Mouse (Mus musculus) heart, postnatal 0 days (tissue): ENCODE results near the gene Trat1. TPM values are rescaled to one million over a fixed set of nuclear protein-coding genes. Genes with fewer than 3 reads are reported as not detected.

Experiments used
- ATAC-seq: fragments of 200-750 bp; cut with Nextera tagmentation; 2 replicates; pipeline ENCODE4 v1.8.0; 2017; ENCODE audit warnings: low read depth, moderate number of reproducible peaks, moderate library complexity; ENCODE audit not compliant: insufficient read depth
- DNase-seq: peaks from one replicate; pipeline ENCODE4 v3.0.0-alpha.2; 2016; ENCODE audit warnings: low spot score
- H3K27ac ChIP-seq: fragments of 300-500 bp; sonication (generic); 2 replicates; pipeline ENCODE4 v1.5.1; 2014; ENCODE audit warnings: low read depth, mild to moderate bottlenecking
- H3K27me3 ChIP-seq: fragments of 300-500 bp; sonication (generic); 2 replicates; pipeline ENCODE4 v1.6.1; 2014; ENCODE audit warnings: low read length, mixed read lengths; ENCODE audit not compliant: control insufficient read depth, insufficient read depth
- H3K36me3 ChIP-seq: fragments of 300-500 bp; sonication (generic); replicated peaks from 2 replicates; pipeline ENCODE4 v1.6.1; 2014; ENCODE audit warnings: low read length, mixed read lengths; ENCODE audit not compliant: control insufficient read depth, insufficient read depth
- H3K4me1 ChIP-seq: fragments of 300-500 bp; sonication (generic); 2 replicates; pipeline ENCODE4 v1.6.1; 2014; ENCODE audit warnings: antibody characterized with exemption; ENCODE audit not compliant: control insufficient read depth, insufficient read depth
- H3K4me2 ChIP-seq: fragments of 300-500 bp; sonication (generic); 2 replicates; pipeline ENCODE4 v1.6.1; 2014; ENCODE audit warnings: low read depth, mild to moderate bottlenecking, low read length, moderate library complexity
- H3K4me3 ChIP-seq: fragments of 300-500 bp; sonication (generic); 2 replicates; pipeline ENCODE4 v1.5.1; 2014; ENCODE audit warnings: low read depth, low read length
- H3K9ac ChIP-seq: fragments of 300-500 bp; sonication (generic); replicated peaks from 2 replicates; pipeline ENCODE4 v1.6.1; 2014; ENCODE audit warnings: low read depth, low read length, mixed read lengths
- H3K9me3 ChIP-seq: fragments of 300-500 bp; sonication (generic); replicated peaks from 2 replicates; pipeline ENCODE4 v1.6.1; 2016; ENCODE audit warnings: low read length; ENCODE audit not compliant: control insufficient read depth
- CTCF ChIP-seq: IDR thresholded peaks from 2 replicates; pipeline ENCODE4 v1.5.1; 2016; ENCODE audit warnings: antibody characterized with exemption, control low read depth, low read depth
- EP300 ChIP-seq: IDR thresholded peaks from 2 replicates; pipeline ENCODE4 v1.6.1; 2016; ENCODE audit warnings: antibody characterized with exemption, low read depth
- WGBS: fragments of 180-500 bp; shearing (Covaris S2); extraction: QIAGEN DNeasy Blood & Tissue Kit; methylation state at CpG from one replicate; pipeline ENCODE4 v1.1.7; 2014; 5-methylcytosine and 5-hydroxymethylcytosine counted together
- polyA plus RNA-seq: library from polyadenylated mRNA; unstranded; fragments of >200 nt; fragmentation: Nextera tagmentation; extraction: Ambion mirVana; gene quantifications from 2 replicates; pipeline ENCODE4 v1.2.1, GENCODE M21; 2015
- total RNA-seq: library from RNA; depleted of rRNA; stranded (reverse); fragments of >200 nt; gene quantifications from 2 replicates; pipeline ENCODE4 v1.2.3, GENCODE M21; 2014; ENCODE audit warnings: low replicate concordance

The Trat1 gene
- total and polyA plus RNA-seq, 2 experiments from 2014 or later, result not detected

DNA sequence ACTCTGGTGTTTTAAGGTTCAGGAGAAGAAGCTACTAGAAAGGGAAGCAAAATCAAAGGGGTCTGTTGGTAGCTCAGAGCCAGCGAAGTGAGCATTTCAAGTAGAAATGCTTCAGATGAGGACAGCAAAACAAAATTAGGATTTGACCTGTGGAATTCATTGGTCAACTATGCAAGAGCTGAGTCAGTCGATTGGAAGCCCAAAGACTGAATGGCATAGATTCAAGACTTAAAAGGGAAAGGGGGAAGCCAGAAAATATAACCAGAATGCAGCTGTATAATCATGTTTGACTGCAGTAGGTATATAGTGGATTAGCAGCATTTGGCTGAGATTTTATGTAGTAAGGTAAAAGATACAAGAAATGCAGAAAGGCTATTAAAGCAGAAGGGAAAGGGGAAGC lies 26.8 kb downstream of the Trat1 start:
- no peak overlapping the region for H3K4me3 ChIP-seq
- no peaks in the 10 kb centered on the region for H3K36me3 ChIP-seq
- TF ChIP-seq CTCF, result no peak
- no peak for TF ChIP-seq EP300
- no peaks in the 10 kb centered on the region for H3K9me3 ChIP-seq
- ATAC-seq (no peak), DNase-seq (no peak)
- H3K9ac ChIP-seq, result no peak overlapping the region
- H3K4me1 ChIP-seq, result no peaks in the 10 kb centered on the region
- H3K27me3 ChIP-seq, result no peaks in the 10 kb centered on the region
- no peak overlapping the region for H3K27ac ChIP-seq
- 55% methylated on average over 2 of the region's 2 CpGs for WGBS
- H3K4me2 ChIP-seq, result no peak overlapping the region

GRCm38 (mm10) chr16:48741549-48741948 lies 30.3 kb downstream of the Trat1 start:
- no peaks in the 10 kb centered on the region for H3K9me3 ChIP-seq
- no peaks in the 10 kb centered on the region for H3K27me3 ChIP-seq
- no peaks in the 10 kb centered on the region for H3K36me3 ChIP-seq
- WGBS, result 47% methylated on average over 3 of the region's 3 CpGs
- no peak overlapping the region for H3K4me2 ChIP-seq
- no peak overlapping the region for H3K27ac ChIP-seq
- ATAC-seq (no peak), DNase-seq (no peak)
- H3K9ac ChIP-seq, result no peak overlapping the region
- no peak for TF ChIP-seq EP300
- TF ChIP-seq CTCF, result no peak
- no peak overlapping the region for H3K4me3 ChIP-seq
- H3K4me1 ChIP-seq, result no peaks in the 10 kb centered on the region

- Histone ChIP-seq H3K9me3 (no peaks in the 10 kb centered on the region), H3K36me3 (no peaks in the 10 kb centered on the region), H3K27ac (no peak overlapping the region), H3K9ac (no peak overlapping the region), H3K4me3 (no peak overlapping the region), H3K27me3 (no peaks in the 10 kb centered on the region), H3K4me1 (no peaks in the 10 kb centered on the region), H3K4me2 (no peak overlapping the region)
- no peak for ATAC-seq
- TF ChIP-seq EP300 (no peak), CTCF (no peak)
- WGBS, result 74% methylated on average over 6 of the region's 6 CpGs
- DNase-seq, result no peak
Measured at GRCm38 (mm10) chr16:48739974-48740373, 31.8 kb downstream of the Trat1 start.

- H3K4me3 ChIP-seq, result no peak overlapping the region
- H3K9me3 ChIP-seq, result no peaks in the 10 kb centered on the region
- H3K9ac ChIP-seq, result no peak overlapping the region
- 69% methylated on average over 2 of the region's 2 CpGs for WGBS
- DNase-seq (no peak), ATAC-seq (no peak)
- no peaks in the 10 kb centered on the region for H3K4me1 ChIP-seq
- H3K27me3 ChIP-seq, result no peaks in the 10 kb centered on the region
- H3K36me3 ChIP-seq, result no peaks in the 10 kb centered on the region
- H3K4me2 ChIP-seq, result no peak overlapping the region
- TF ChIP-seq EP300, result no peak
- TF ChIP-seq CTCF, result no peak
- H3K27ac ChIP-seq, result no peak overlapping the region
Measured at GRCm38 (mm10) chr16:48738429-48738828, 33.4 kb downstream of the Trat1 start.

DNA sequence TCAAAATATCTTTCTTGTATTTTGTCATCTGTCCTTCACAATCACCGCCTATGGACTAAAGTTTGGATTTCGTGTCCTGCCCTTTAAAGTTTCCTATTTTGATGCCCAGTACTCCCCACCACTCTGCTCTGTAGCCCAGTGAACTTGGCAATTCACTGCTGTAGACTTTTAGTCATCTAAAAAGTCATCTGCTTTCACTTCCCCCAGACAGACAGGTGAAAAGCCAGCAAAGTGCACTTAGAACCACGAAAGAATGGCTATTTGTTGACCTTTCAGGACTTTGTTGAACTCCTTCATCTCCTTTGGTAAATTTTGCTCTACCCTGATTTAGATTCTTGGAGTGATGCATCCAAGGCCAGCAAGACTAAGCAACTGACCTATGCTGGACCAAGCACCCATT lies 34.9 kb downstream of the Trat1 start:
- no peak overlapping the region for H3K4me3 ChIP-seq
- 82% methylated on average over 3 of the region's 3 CpGs for WGBS
- DNase-seq (no peak), ATAC-seq (no peak)
- H3K27me3 ChIP-seq, result no peaks in the 10 kb centered on the region
- H3K9ac ChIP-seq, result no peak overlapping the region
- no peaks in the 10 kb centered on the region for H3K4me1 ChIP-seq
- TF ChIP-seq CTCF (no peak), EP300 (no peak)
- H3K36me3 ChIP-seq, result no peaks in the 10 kb centered on the region
- H3K27ac ChIP-seq, result no peak overlapping the region
- no peak overlapping the region for H3K4me2 ChIP-seq
- H3K9me3 ChIP-seq, result no peaks in the 10 kb centered on the region

- DNase-seq (no peak), ATAC-seq (no peak)
- no peak overlapping the region for H3K4me2 ChIP-seq
- no peak overlapping the region for H3K4me3 ChIP-seq
- no peaks in the 10 kb centered on the region for H3K9me3 ChIP-seq
- no peak overlapping the region for H3K9ac ChIP-seq
- no peak for TF ChIP-seq CTCF
- no peak for TF ChIP-seq EP300
- no peak overlapping the region for H3K27ac ChIP-seq
- peaks cover 4% of the 10 kb centered on the region; the same call in 1 of the 2 replicates for H3K4me1 ChIP-seq
- H3K27me3 ChIP-seq, result no peaks in the 10 kb centered on the region
- 87% methylated on average over 3 of the region's 3 CpGs for WGBS
- H3K36me3 ChIP-seq, result no peaks in the 10 kb centered on the region
Measured at GRCm38 (mm10) chr16:48720259-48720658, 51.6 kb downstream of the Trat1 start.
